Mouse (Mus musculus) layer of hippocampus, adult 11-12 months (tissue): ENCODE measurements at regions not wholly inside any gene's neighbourhood (a gene's known extent, or its start where the extent isn't known, plus 50 kb on each side); places are given as distances from the start of the nearest gene placed in this dataset.

ENCODE experiments used
- DNase-seq: peaks from one replicate; pipeline ENCODE4 v3.0.0; 2022; ENCODE audit warnings: low spot score

- no peak for DNase-seq
These were observed 82.2 kb upstream of the Zfhx3 start for GRCm38 (mm10) chr8:107860251-107860650.

GRCm38 (mm10) chr8:107864802-107865651 is 77.4 kb upstream of the Zfhx3 start:
- no peak for DNase-seq

DNA sequence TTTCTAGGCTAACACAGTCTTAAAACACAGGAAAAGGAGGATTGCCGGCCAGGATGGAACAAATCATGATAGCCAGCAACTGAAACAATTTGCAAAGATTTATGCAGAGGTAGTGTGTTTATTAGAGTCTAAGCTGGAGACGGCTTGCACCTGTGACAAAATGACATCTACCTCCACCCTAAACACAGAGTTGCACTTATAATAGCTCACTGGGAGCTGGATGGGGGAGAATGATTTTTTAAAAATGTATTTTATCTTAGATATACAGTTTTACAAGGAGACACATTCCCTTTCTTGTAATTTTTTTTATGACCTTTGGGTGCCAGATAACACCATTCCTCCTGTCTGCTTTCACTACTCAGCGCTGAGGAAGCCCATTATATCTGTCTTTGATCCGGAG is 76.7 kb upstream of the Zfhx3 start:
- no peak for DNase-seq

- no peak for DNase-seq
These were observed 70.7 kb upstream of the Zfhx3 start for GRCm38 (mm10) chr8:107871718-107872117.

DNA sequence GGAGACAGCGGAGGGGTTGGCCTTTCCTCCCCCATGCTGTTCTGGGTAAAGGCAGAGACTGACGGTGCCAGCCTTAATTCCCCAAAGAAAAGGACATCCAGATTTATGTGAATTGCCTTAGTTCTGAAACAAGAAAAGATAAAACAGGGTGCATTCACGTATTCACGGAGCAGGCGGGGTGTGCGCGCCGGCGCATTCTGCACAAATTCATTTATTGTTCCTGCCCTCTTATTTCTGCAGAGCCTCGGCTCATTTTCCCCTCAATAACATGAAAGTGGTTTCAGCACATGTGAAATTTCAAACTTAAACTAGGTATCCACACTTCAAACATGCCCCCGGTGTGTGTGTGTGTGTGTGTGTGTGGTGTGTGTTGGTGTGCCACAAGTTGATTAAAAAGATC is 70.3 kb upstream of the Zfhx3 start:
- DNase-seq, result no peak

- DNase-seq, result no peak
These were observed 66.0 kb upstream of the Zfhx3 start for GRCm38 (mm10) chr8:107876455-107876854.

DNA sequence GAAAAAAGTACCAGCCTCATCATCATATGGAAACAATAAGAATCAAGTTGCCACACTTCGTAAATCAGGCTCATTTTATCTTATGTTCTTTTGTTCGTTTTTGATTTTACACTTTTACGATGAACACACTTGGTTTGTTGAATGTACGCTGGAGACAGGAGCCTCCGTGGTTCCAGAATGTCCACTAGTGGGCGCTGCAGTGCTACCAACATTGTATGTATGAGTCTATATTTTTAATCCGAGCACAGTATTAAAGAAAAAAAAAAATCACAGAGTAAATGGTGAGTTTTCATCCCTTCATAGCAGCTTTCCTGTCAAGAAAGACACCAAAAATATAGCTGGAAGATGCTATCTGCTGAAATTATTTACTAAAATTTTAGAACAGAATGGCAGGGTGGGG is 60.6 kb upstream of the Zfhx3 start:
- peak; percentile 74 for DNase-seq

DNA sequence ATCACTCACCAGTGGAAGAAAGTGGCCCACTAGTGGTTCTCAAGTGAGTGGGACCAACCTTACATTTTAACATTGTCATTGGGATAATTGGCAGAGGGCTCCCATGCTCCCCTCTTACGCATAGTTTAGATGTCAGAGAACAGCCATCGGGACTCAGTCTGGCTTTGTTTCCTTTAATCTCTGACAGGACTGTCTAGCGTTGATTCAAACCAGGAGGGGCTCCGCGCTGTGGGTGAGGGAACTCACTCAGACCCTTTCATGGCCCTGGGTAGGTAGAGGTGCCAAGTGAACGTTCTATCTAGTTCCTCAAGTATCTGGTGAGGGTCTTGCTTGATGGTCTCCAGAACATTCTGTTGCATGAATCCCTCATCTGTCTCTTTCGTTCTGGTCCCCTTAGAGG is 56.9 kb upstream of the Zfhx3 start:
- DNase-seq, result no peak

GRCm38 (mm10) chr8:107885971-107886370 is 56.5 kb upstream of the Zfhx3 start:
- DNase-seq, result no peak

DNA sequence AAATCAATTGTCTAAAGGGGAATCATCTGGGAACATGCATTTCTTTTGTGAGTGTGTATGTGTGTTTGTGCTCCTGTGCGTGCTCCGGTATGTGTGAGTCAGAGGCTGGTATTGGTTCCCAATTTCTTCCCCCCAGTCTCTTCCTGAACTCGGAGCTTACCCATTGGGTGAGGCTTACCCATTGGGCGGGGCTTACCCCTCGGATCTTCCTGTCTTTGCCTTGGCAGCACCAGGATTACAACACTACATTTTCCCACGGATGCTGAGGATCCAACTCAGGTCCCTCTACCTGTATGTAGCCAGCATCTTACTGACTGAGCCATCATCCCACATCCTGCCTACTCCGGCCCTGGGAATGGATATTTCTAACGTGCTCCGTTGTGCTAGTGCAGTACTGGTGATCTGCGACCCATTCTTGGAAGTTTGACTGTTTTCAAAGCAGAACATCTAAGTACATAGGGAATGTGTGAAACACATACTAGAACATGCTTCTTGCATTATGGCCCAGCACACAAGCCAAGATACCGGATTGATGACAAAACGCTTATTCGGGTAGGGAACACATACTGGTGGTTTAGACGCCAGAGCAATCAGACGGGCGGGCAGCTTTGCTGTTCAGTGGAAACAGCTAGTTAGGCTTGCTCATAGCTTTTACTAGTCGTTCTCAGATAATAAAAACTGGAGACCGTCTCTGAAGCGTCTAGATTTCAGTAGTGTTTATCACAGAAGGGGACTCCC is 55.8 kb upstream of the Zfhx3 start:
- DNase-seq, result no peak

- DNase-seq, result no peak
These were observed 55.1 kb upstream of the Zfhx3 start for GRCm38 (mm10) chr8:107887333-107887732.

- DNase-seq, result no peak
These were observed 51.5 kb upstream of the Zfhx3 start for GRCm38 (mm10) chr8:107890922-107891321.
